Mouse (Mus musculus): ENCODE measurements around the gene Bcl2l2. TPM values are rescaled to one million over a fixed set of nuclear protein-coding genes. Genes with fewer than 3 reads are reported as not detected.
A peak's percentile ranks its signal among the peaks of the same experiment; 100 is the strongest.

Gene Bcl2l2
- polyA plus RNA-seq, 1 experiment from 2014 or later = 3.3 TPM

GRCm38 (mm10) chr14:54900383-54900782, 17.2 kb downstream of the Bcl2l2 start:
- 0% methylated on average over 3 of the region's 3 CpGs for WGBS
- Histone ChIP-seq H3K4me2 (no peak overlapping the region), H3K27ac (peak overlapping the region; percentile 6; the same call in 1 of the 2 replicates), H3K27me3 (no peaks in the 10 kb centered on the region), H3K4me3 (replicated peaks) (no peak overlapping the region), H3K36me3 (replicated peaks) (peaks cover 39% of the 10 kb centered on the region), H3K4me1 (peaks cover 15% of the 10 kb centered on the region), H3K9me3 (no peaks in the 10 kb centered on the region), H3K9ac (no peak overlapping the region)
- ATAC-seq (ENCODE audit: low FRiP score) = peak; percentile 50; the same call in 1 of the 2 replicates

- H3K9me3 ChIP-seq = no peaks in the 10 kb centered on the region
- no peak overlapping the region for H3K9ac ChIP-seq
- no peaks in the 10 kb centered on the region for H3K4me1 ChIP-seq
- 98% methylated on average over 4 of the region's 4 CpGs for WGBS
- no peak for ATAC-seq (ENCODE audit: low FRiP score)
- H3K27me3 ChIP-seq = no peaks in the 10 kb centered on the region
- H3K4me2 ChIP-seq = no peak overlapping the region
- H3K27ac ChIP-seq = no peak overlapping the region
- H3K36me3 ChIP-seq (replicated peaks) = peaks cover 40% of the 10 kb centered on the region
- H3K4me3 ChIP-seq (replicated peaks) = no peak overlapping the region
Observed at GRCm38 (mm10) chr14:54903641-54904040, 20.5 kb downstream of the Bcl2l2 start.

DNA sequence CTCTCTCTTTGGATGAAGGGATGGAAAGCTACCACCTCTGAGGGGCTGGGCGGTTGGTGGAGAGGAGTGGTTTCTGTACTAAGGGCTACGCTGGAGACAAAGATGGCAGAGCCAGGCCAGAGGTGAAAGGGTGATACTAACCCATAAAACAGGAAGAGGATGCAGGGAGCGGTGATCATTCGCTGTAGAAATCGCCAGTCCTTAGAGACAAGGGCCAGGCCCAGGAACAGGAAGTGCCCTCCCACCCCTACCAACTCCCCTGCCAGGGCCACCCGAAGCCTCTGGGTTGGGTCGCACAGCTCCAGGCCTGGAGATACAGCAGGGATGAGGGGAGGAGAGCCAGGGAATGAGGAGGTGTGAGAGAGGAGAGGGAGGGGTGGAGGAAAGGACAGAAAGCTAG, 25.5 kb downstream of the Bcl2l2 start:
- Histone ChIP-seq H3K4me1 (peaks cover 22% of the 10 kb centered on the region), H3K9ac (no peak overlapping the region), H3K27ac (no peak overlapping the region), H3K36me3 (replicated peaks) (peaks cover 48% of the 10 kb centered on the region), H3K27me3 (no peaks in the 10 kb centered on the region), H3K4me2 (no peak overlapping the region), H3K4me3 (replicated peaks) (no peak overlapping the region), H3K9me3 (no peaks in the 10 kb centered on the region)
- 92% methylated on average over 7 of the region's 7 CpGs for WGBS
- ATAC-seq (ENCODE audit: low FRiP score) = no peak

DNA sequence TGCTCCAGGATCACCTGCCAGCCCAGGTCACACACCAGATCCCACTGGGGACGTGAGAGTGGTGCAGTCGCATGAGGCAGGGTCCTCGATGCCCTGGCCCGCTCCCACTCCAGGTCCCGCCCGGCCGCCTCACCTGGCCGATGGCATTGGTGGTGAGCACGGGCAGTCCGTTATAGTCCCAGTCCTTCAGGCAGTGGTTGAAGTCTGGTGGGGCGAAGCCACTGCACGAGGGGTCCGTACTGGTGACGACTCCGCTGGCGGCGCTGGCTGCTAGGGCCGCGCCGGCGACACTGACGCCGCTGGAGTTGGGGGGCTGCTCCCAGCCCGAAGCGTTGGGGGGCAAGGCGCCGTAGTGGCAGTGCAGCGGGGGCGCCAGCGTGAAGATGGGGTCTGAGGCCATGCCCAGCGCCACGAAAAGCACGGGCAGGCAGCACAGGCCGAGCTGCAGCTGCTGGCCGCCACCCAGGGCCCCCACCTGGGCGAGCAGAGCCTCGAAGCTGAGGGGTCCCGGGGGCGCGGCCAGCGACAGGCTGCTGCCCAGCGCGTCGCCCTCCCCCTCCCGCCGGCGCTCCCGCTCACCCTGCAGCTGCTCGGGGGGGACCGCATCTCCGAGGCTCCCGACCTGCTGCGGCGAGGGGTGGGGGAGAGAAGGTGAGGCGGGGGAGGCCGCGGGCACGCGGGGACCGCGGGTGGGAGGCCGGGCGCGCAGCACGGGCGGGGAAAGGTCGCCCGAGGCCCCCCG, 29.1 kb downstream of the Bcl2l2 start:
- H3K27me3 ChIP-seq = no peaks in the 10 kb centered on the region
- peak overlapping the region; percentile 97 for H3K4me3 ChIP-seq (replicated peaks)
- H3K36me3 ChIP-seq (replicated peaks) = peaks cover 46% of the 10 kb centered on the region
- peak overlapping the region; percentile 98 for H3K4me2 ChIP-seq
- peak; percentile 69 for ATAC-seq (ENCODE audit: low FRiP score)
- H3K27ac ChIP-seq = peak overlapping the region; percentile 89
- no peaks in the 10 kb centered on the region for H3K9me3 ChIP-seq
- WGBS = 2% methylated on average over 55 of the region's 69 CpGs
- peak overlapping the region; percentile 98 for H3K9ac ChIP-seq
- H3K4me1 ChIP-seq = peaks cover 24% of the 10 kb centered on the region

GRCm38 (mm10) chr14:54912886-54913285, 29.7 kb downstream of the Bcl2l2 start, which contains the start of gene Slc22a17:
Gene Slc22a17, minus strand, starts transcription at chr14:54913132.
- H3K27ac ChIP-seq = peak within 1 kb of the TSS; percentile 89
- H3K4me2 ChIP-seq = peak within 1 kb of the TSS; percentile 98
- peak within 1 kb of the TSS; percentile 98 for H3K9ac ChIP-seq
- H3K4me1 ChIP-seq = peaks cover 24% of the 10 kb centered on the region
- H3K36me3 ChIP-seq (replicated peaks) = peaks cover 46% of the 10 kb centered on the region
- H3K4me3 ChIP-seq (replicated peaks) = peak within 1 kb of the TSS; percentile 97
- ATAC-seq (ENCODE audit: low FRiP score) = peak; percentile 95
- H3K9me3 ChIP-seq = no peaks in the 10 kb centered on the region
- H3K27me3 ChIP-seq = no peaks in the 10 kb centered on the region
- 0% methylated on average over 28 of the region's 28 CpGs for WGBS

DNA sequence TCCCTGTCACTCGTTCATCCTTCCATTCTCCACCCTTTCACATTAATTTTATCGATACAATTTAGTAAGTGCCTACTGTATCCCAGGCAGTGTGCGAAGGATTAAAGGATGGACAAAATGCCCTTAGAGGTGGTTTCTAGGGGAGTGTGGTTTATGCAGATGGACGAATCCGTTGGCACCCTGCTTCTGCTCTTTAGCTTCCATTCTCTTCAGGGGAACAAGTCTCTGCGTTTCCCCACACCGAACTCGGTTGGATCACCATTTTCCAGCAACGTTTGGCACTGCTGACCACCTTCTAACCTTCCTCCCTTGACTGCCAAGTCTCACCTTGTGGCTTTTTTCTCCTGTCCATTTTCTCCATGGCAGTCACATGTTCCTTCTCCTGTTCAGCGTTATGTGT, 30.2 kb downstream of the Bcl2l2 start:
- H3K4me1 ChIP-seq = peaks cover 24% of the 10 kb centered on the region
- H3K36me3 ChIP-seq (replicated peaks) = peaks cover 44% of the 10 kb centered on the region
- peak overlapping the region; percentile 97 for H3K4me3 ChIP-seq (replicated peaks)
- H3K9me3 ChIP-seq = no peaks in the 10 kb centered on the region
- peak overlapping the region; percentile 89; the same call in 1 of the 2 replicates for H3K27ac ChIP-seq
- H3K9ac ChIP-seq = peak overlapping the region; percentile 98
- no peaks in the 10 kb centered on the region for H3K27me3 ChIP-seq
- peak overlapping the region; percentile 98 for H3K4me2 ChIP-seq
- peak; percentile 43 for ATAC-seq (ENCODE audit: low FRiP score)
- 19% methylated on average over 10 of the region's 10 CpGs for WGBS

DNA sequence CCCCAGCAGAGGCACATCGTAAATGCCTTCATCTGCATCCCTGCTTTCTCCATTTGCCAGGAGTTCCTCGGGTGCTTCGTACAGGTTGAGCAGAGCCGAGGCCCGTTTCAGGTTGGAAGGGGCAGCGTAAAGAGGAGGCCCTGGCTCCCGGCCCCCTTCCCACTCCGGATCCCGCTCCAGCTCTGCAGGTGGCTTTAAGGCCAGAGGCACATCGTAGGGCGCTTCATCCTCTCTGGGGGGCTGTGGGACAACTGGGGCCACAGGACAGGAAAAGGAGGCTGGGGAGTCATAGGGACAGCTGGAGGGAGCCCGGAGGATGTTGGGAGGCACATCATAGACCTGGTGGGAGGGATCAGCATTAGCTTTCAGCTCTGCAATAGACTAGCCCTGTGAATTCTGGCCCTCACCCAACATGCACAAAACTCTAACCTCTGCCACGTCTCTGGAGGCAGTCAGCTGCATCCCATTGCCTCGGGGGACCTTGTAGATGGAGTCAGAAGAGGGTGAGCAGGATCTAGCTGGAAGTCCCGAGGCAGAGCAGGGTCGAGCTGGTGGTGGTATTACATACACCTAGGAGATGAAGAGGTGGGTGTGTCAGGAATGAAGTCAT, 37.0 kb downstream of the Bcl2l2 start:
- H3K4me1 ChIP-seq = peaks cover 18% of the 10 kb centered on the region
- peaks cover 17% of the 10 kb centered on the region for H3K9me3 ChIP-seq
- H3K27me3 ChIP-seq = no peaks in the 10 kb centered on the region
- no peak overlapping the region for H3K9ac ChIP-seq
- H3K36me3 ChIP-seq (replicated peaks) = peaks cover 72% of the 10 kb centered on the region
- no peak overlapping the region for H3K27ac ChIP-seq
- ATAC-seq (ENCODE audit: low FRiP score) = no peak
- no peak overlapping the region for H3K4me2 ChIP-seq
- H3K4me3 ChIP-seq (replicated peaks) = no peak overlapping the region
- WGBS = 96% methylated on average over 16 of the region's 16 CpGs

- peak overlapping the region; percentile 85 for H3K9ac ChIP-seq
- H3K9me3 ChIP-seq = peaks cover 17% of the 10 kb centered on the region
- H3K27ac ChIP-seq = peak overlapping the region; percentile 98
- H3K4me3 ChIP-seq (replicated peaks) = peak overlapping the region; percentile 52
- 3% methylated on average over 7 of the region's 7 CpGs for WGBS
- peaks cover 39% of the 10 kb centered on the region for H3K4me1 ChIP-seq
- no peaks in the 10 kb centered on the region for H3K27me3 ChIP-seq
- ATAC-seq (ENCODE audit: low FRiP score) = peak; percentile 75
- peak overlapping the region; percentile 81 for H3K4me2 ChIP-seq
- peaks cover 31% of the 10 kb centered on the region for H3K36me3 ChIP-seq (replicated peaks)
Observed at GRCm38 (mm10) chr14:54924641-54925348, 41.6 kb downstream of the Bcl2l2 start.

DNA sequence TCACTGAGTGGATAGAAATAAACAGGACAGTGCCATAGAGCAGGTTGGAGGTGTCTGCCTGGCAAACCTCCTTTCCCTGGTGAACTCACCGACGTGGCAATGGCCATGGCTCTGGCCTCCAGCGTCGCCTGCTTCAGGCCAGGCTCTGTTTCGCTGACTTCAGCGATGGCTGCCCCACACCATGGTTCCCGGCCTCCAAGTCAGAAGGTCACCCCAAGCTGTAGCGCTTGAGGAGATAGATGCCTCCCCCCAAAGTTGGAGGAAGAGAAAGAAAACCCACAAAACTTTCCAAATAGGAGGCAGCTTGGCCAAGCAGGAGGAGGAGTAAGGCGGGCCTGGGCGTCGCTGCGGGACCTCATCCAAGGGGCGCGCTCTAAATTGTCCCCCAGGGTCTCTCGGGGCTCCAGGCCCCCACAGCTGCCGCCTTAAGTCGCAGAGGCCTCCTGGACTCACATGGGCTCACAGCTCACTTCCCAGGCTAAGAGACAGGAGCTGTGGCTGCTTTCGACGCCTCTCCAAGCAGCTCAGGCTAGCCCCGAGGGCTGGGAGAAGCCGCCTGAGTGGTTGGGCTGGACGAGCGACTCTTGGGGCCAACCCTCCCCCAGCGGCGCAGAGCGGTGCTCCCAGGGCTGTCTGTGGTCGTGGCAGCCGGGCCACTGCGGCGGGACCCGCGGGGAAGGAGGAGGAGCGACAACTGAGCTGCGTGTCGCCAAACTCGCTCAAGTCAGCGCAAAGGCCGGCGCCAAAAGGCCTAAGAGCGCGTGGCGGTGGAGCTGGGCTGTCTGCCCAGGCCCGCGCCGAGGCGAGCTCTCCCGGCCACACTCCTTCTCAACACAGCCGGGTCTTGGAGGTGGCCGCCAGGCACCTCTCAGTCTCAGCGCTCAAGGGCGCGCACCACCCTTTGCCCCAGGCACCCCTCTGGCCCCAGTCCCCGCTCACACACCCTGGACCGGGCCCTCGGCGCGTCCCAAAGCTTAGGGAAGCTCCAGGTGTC, 42.5 kb downstream of the Bcl2l2 start, which contains the start of gene Efs:
Gene Efs, minus strand, starts transcription at position 778 of the 994 bp plus-strand sequence.
- Histone ChIP-seq H3K4me2 (peak within 1 kb of the TSS; percentile 81), H3K27ac (peak within 1 kb of the TSS; percentile 98), H3K4me3 (replicated peaks) (peak within 1 kb of the TSS; percentile 52), H3K9ac (peak within 1 kb of the TSS; percentile 85), H3K9me3 (peaks cover 16% of the 10 kb centered on the region), H3K27me3 (0 out of 2 replicates have a peak, but pooled peaks cover 3% of the 10 kb centered on the region), H3K36me3 (replicated peaks) (peaks cover 22% of the 10 kb centered on the region), H3K4me1 (peaks cover 46% of the 10 kb centered on the region)
- 2% methylated on average over 57 of the region's 57 CpGs for WGBS
- ATAC-seq (ENCODE audit: low FRiP score) = peak; percentile 52

DNA sequence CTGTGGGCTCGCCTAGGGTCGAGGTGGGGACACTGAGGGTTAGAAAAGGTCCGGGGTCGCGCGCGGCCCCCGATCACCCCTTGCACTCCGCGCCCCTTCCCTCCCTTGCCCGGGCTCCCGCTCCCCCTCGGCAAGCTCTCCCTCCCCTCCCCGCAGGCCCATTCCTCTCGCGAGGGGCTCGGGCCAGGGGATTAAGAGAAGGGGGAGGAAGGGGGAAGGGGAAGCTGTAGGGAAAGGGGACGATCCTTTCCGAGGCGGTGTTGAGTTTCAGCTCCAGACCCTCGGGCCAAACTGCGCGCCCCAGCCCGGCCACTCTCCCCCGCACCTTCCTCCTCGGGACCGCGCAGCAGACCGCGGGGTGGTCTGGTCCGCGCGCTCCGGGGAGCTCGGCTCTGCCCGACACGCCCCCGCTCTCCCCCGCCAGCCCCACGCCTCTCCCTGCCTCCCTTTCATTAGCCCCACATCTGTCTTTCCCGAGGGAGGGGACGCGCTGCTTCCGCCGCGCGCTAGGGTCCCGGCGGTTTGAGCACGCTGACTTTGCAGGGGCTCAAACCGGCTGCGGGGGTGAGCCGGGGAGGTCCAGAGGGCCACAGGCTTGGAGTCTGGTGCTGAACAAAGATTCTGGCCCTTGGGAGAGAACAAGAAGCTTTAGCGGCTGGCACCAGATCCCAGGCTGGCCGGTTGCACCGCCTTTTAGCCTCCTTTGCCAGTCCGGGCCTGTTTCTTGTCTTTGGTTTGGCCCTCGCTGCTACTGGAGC, 43.4 kb downstream of the Bcl2l2 start:
- 0 out of 2 replicates have a peak, but pooled peaks cover 3% of the 10 kb centered on the region for H3K27me3 ChIP-seq
- H3K4me2 ChIP-seq = peak overlapping the region; percentile 81
- H3K27ac ChIP-seq = peak overlapping the region; percentile 98
- H3K9me3 ChIP-seq = peaks cover 7% of the 10 kb centered on the region
- H3K36me3 ChIP-seq (replicated peaks) = peaks cover 13% of the 10 kb centered on the region
- peak overlapping the region; percentile 52 for H3K4me3 ChIP-seq (replicated peaks)
- ATAC-seq (ENCODE audit: low FRiP score) = peak; percentile 80
- peak overlapping the region; percentile 85 for H3K9ac ChIP-seq
- peaks cover 46% of the 10 kb centered on the region for H3K4me1 ChIP-seq
- WGBS = under 1% methylated on average over 53 of the region's 58 CpGs

- Histone ChIP-seq H3K9me3 (no peaks in the 10 kb centered on the region), H3K27me3 (0 out of 2 replicates have a peak, but pooled peaks cover 3% of the 10 kb centered on the region), H3K4me1 (peaks cover 46% of the 10 kb centered on the region), H3K4me3 (replicated peaks) (peak overlapping the region; percentile 52), H3K27ac (peak overlapping the region; percentile 98), H3K4me2 (peak overlapping the region; percentile 81), H3K9ac (peak overlapping the region; percentile 85), H3K36me3 (replicated peaks) (peaks cover 6% of the 10 kb centered on the region)
- ATAC-seq (ENCODE audit: low FRiP score) = no peak
- WGBS = 12% methylated on average over 7 of the region's 7 CpGs
Observed at GRCm38 (mm10) chr14:54927296-54927695, 44.1 kb downstream of the Bcl2l2 start.

Data from forebrain, embryonic 12.5 days (tissue).